In genomic region chr4:34777677-34778527, GRCm38 (mm10) we compare ENCODE assay signal across 8 mouse cellular contexts. TPM values are rescaled to one million over a fixed set of nuclear protein-coding genes. Genes with fewer than 3 reads are reported as not detected.
DNase-seq lines count a peak whose midpoint lies in the region; ATAC-seq and TF ChIP-seq lines count a peak whose summit lies in the region.

Smim8 (minus strand) TSS chr4:34778423.

- WGBS in forebrain, embryonic 15.5 days = 5% methylated on average over 40 of the region's 40 CpGs
- WGBS in lung, embryonic 14.5 days = 5% methylated on average over 40 of the region's 40 CpGs
- WGBS in olfactory bulb, adult 2 months = 5% methylated on average over 40 of the region's 40 CpGs
- 5% methylated on average over 40 of the region's 40 CpGs for WGBS in thymus, adult 2 months

- peak; percentile 87 for TF ChIP-seq POLR2A in olfactory bulb, adult 2 months (IDR thresholded peaks at IDR 0.05; ENCODE audit: insufficient read depth, low read depth, low read length)
- TF ChIP-seq POLR2A in thymus, adult 2 months (IDR thresholded peaks at IDR 0.05; ENCODE audit: control insufficient read depth, extremely low read depth, insufficient read depth, low read length, poor library complexity) = peak; percentile 87

- peak within 1 kb of the TSS; percentile 64 for H3K9ac ChIP-seq in forebrain, embryonic 15.5 days (replicated peaks)
- peak within 1 kb of the TSS; percentile 74 for H3K9ac ChIP-seq in lung, embryonic 14.5 days

- peak; percentile 93 for DNase-seq in ES-CJ7 (ENCODE audit: low read depth, low spot score)
- peak; percentile 88 for DNase-seq in cerebellum, adult 11 months
- DNase-seq in heart, postnatal 36 days = peak; percentile 94 to 97
- DNase-seq in layer of hippocampus, adult 2 months (ENCODE audit: low spot score in 2 of 2) = peak; percentile 83 to 94
- DNase-seq in lung, embryonic 14.5 days = peak; percentile 98
- DNase-seq in thymus, adult 2 months = peak; percentile 90

- H3K27me3 ChIP-seq in forebrain, embryonic 15.5 days = 0 out of 2 replicates have a peak, but pooled peaks cover 3% of the 10 kb centered on the region
- no peaks in the 10 kb centered on the region for H3K27me3 ChIP-seq in lung, embryonic 14.5 days (ENCODE audit: insufficient read depth, low read length)
- H3K27me3 ChIP-seq in thymus, adult 2 months (ENCODE audit: control insufficient read depth, insufficient read depth, low read length) = no peaks in the 10 kb centered on the region

- H3K9me3 ChIP-seq in forebrain, embryonic 15.5 days = no peaks in the 10 kb centered on the region
- H3K9me3 ChIP-seq in lung, embryonic 14.5 days (ENCODE audit: low read depth, low read length) = no peaks in the 10 kb centered on the region

- H3K4me3 ChIP-seq in forebrain, embryonic 15.5 days = peak within 1 kb of the TSS; percentile 64
- H3K4me3 ChIP-seq in layer of hippocampus, adult 2 months = peak within 1 kb of the TSS; percentile 79
- peak within 1 kb of the TSS; percentile 59 for H3K4me3 ChIP-seq in lung, embryonic 14.5 days (ENCODE audit: low read depth, low read length)
- H3K4me3 ChIP-seq in olfactory bulb, adult 2 months (ENCODE audit: insufficient read depth, low read depth, low read length) = peak within 1 kb of the TSS; percentile 80
- peak within 1 kb of the TSS; percentile 86 for H3K4me3 ChIP-seq in thymus, adult 2 months (ENCODE audit: control insufficient read depth, insufficient read depth, low read length)

- H3K27ac ChIP-seq in forebrain, embryonic 15.5 days (replicated peaks) = peak within 1 kb of the TSS; percentile 72
- peak within 1 kb of the TSS; percentile 90 for H3K27ac ChIP-seq in layer of hippocampus, adult 2 months
- peak within 1 kb of the TSS; percentile 76; the same call in 1 of the 2 replicates for H3K27ac ChIP-seq in lung, embryonic 14.5 days (ENCODE audit: low read depth)
- peak within 1 kb of the TSS; percentile 49 for H3K27ac ChIP-seq in olfactory bulb, adult 2 months (ENCODE audit: insufficient read depth, low read depth, low read length)
- H3K27ac ChIP-seq in thymus, adult 2 months (ENCODE audit: control insufficient read depth, insufficient read depth, low read length) = peak within 1 kb of the TSS; percentile 30

- peak; percentile 95 for TF ChIP-seq CTCF in layer of hippocampus, adult 2 months (conservative IDR thresholded peaks at IDR 0.05)
- TF ChIP-seq CTCF in lung, embryonic 14.5 days (IDR thresholded peaks at IDR 0.05; ENCODE audit: low read depth) = peak; percentile 94
- peak; percentile 84 for TF ChIP-seq CTCF in olfactory bulb, adult 2 months (IDR thresholded peaks at IDR 0.05; ENCODE audit: insufficient read depth, low read depth, low read length)
- peak; percentile 97 for TF ChIP-seq CTCF in thymus, adult 2 months (IDR thresholded peaks at IDR 0.05; ENCODE audit: borderline replicate concordance, control insufficient read depth, extremely low read depth, insufficient read depth, low read length, poor library complexity)

- H3K36me3 ChIP-seq in forebrain, embryonic 15.5 days = no peaks in the 10 kb centered on the region
- no peaks in the 10 kb centered on the region for H3K36me3 ChIP-seq in lung, embryonic 14.5 days (ENCODE audit: insufficient read depth)
- no peaks in the 10 kb centered on the region for H3K36me3 ChIP-seq in thymus, adult 2 months (ENCODE audit: control insufficient read depth, insufficient read depth, low read length)

- peak within 1 kb of the TSS; percentile 73 for H3K4me2 ChIP-seq in forebrain, embryonic 15.5 days (replicated peaks)
- H3K4me2 ChIP-seq in lung, embryonic 14.5 days = peak within 1 kb of the TSS; percentile 54

- peaks cover 8% of the 10 kb centered on the region for H3K4me1 ChIP-seq in forebrain, embryonic 15.5 days
- H3K4me1 ChIP-seq in lung, embryonic 14.5 days (ENCODE audit: insufficient read depth) = no peaks in the 10 kb centered on the region
- no peaks in the 10 kb centered on the region; the same call in 1 of the 2 replicates for H3K4me1 ChIP-seq in olfactory bulb, adult 2 months (ENCODE audit: control insufficient read depth, insufficient read depth, low read length)
- peaks cover 2% of the 10 kb centered on the region for H3K4me1 ChIP-seq in thymus, adult 2 months (replicated peaks; ENCODE audit: control insufficient read depth, insufficient read depth, low read length)

- intact Hi-C loops in heart, postnatal 36 days (cut with DNase I) = loop anchor here (1.0 to 10.0 kb wide), 4 partner anchors 41 to 223 kb away; partner anchors contain the start of genes Akirin2, Slc35a1 and Zfp292

- ATAC-seq in forebrain, embryonic 15.5 days (replicated peaks) = peak; percentile 95
- peak; percentile 96 for ATAC-seq in lung, embryonic 14.5 days (ENCODE audit: insufficient read depth)

RNA-seq across cellular contexts. Expression of gene Smim8, which starts in this region (rescaled TPM):
- 46.1 and 48.5 TPM in 2 replicates for polyA plus RNA-seq in forebrain, embryonic 15.5 days (2015; fragmentation: Nextera tagmentation; extraction: Ambion mirVana)
- total RNA-seq in heart, postnatal 36 days (2021) = 10 to 100 TPM; 61.3 to 62.0 TPM
- 10 to 100 TPM; 22.7 to 22.8 TPM for total RNA-seq in layer of hippocampus, adult 2 months (2021)
- 42.6 and 42.8 TPM in 2 replicates for polyA plus RNA-seq in lung, embryonic 14.5 days (2014; fragmentation: Nextera tagmentation; extraction: Ambion mirVana)
- polyA plus RNA-seq in olfactory bulb, adult 2 months (2012; ENCODE audit: insufficient read depth, insufficient read length, low replicate concordance, missing spikeins) = not detected in 2 replicates
- 4.3 and 4.4 TPM in 2 replicates for polyA plus RNA-seq in thymus, adult 2 months (2012; rRNA removed)

Comparison
In these comparisons a context has a peak if more than half of its experiments do, and no peak if none do; other contexts are left out.
1. Peak in every context shown above with its lines: DNase-seq, ATAC-seq, H3K4me3 ChIP-seq and H3K27ac ChIP-seq.
2. H3K27ac ChIP-seq: peak in every context shown above with its lines; median percentile 90 in layer of hippocampus, adult 2 months; 76 in lung, embryonic 14.5 days; 72 in forebrain, embryonic 15.5 days; 49 in olfactory bulb, adult 2 months; 30 in thymus, adult 2 months.